Mouse (Mus musculus) liver, postnatal 0 days (tissue): ENCODE results near the gene Krt7.

Experiments
- CTCF ChIP-seq: sonication (generic); IDR thresholded peaks from 2 replicates; pipeline ENCODE4 v1.5.1; 2016; ENCODE audit warnings: antibody characterized with exemption, low read depth
- EP300 ChIP-seq: IDR thresholded peaks from 2 replicates; pipeline ENCODE4 v1.6.1; 2016; ENCODE audit warnings: antibody characterized with exemption, low read depth, mild to moderate bottlenecking

GRCm38 (mm10) chr15:101373286-101373898, 37.5 kb upstream of the Krt7 start:
- no peak for TF ChIP-seq CTCF
- TF ChIP-seq EP300, result no peak
